Mouse (Mus musculus) kidney, adult 2 months (tissue): Measurements from ENCODE around the gene Phc1. TPM values are rescaled to one million over a fixed set of nuclear protein-coding genes. Genes with fewer than 3 reads are reported as not detected.
"Not testable (repeated sequence)": the region's sequence is repeated elsewhere in the genome, so short reads cannot be mapped to it uniquely, and the experiment has no call there.

Experiments used
- DNase-seq: peaks from one replicate; pipeline ENCODE4 v3.0.0; 2021
- H3K27ac ChIP-seq: fragments of 200-500 bp; 2 replicates; pipeline ENCODE4 v1.5.1; 2012; ENCODE audit warnings: low read depth, low read length, control low read depth, inconsistent platforms; ENCODE audit not compliant: insufficient read depth
- H3K27me3 ChIP-seq: fragments of 200-500 bp; replicated peaks from 2 replicates; pipeline ENCODE4 v1.6.1; 2012; ENCODE audit warnings: mild to moderate bottlenecking, moderate library complexity, low read length, inconsistent platforms; ENCODE audit not compliant: control insufficient read depth, insufficient read depth
- H3K36me3 ChIP-seq: fragments of 200-500 bp; 2 replicates; pipeline ENCODE4 v1.6.1; 2012; ENCODE audit warnings: mild to moderate bottlenecking, moderate library complexity, low read length, inconsistent platforms; ENCODE audit not compliant: control insufficient read depth, insufficient read depth
- H3K4me1 ChIP-seq: fragments of 200-500 bp; 2 replicates; pipeline ENCODE4 v1.6.1; 2011; ENCODE audit warnings: low read length; ENCODE audit not compliant: control insufficient read depth, insufficient read depth
- H3K4me3 ChIP-seq: fragments of 200-500 bp; 2 replicates; pipeline ENCODE4 v1.5.1; 2011; ENCODE audit warnings: mild to moderate bottlenecking, low read depth, low read length, control low read depth; ENCODE audit not compliant: insufficient read depth
- CTCF ChIP-seq: fragments of 200-500 bp; conservative IDR thresholded peaks from 2 replicates; pipeline ENCODE4 v1.5.1; 2011; ENCODE audit warnings: low read depth, mild to moderate bottlenecking, control low read depth, low read length, moderate library complexity, mixed read lengths; ENCODE audit not compliant: insufficient read depth, insufficient read length
- POLR2A ChIP-seq: fragments of 200-500 bp; IDR thresholded peaks from one replicate; pipeline ENCODE4 v1.6.1; 2011; ENCODE audit warnings: low read depth, low read length, control low read depth
- WGBS: fragments of 180-500 bp; shearing (Covaris S2); methylation state at CpG from one replicate; pipeline ENCODE4 v1.1.7; 2018; 5-methylcytosine and 5-hydroxymethylcytosine counted together
- polyA plus RNA-seq: library from polyadenylated mRNA; depleted of rRNA; stranded (reverse); fragments of >200 nt; gene quantifications from 2 replicates; pipeline ENCODE4 v1.2.3, GENCODE M21; 2012

Gene Phc1
- polyA plus RNA-seq, 1 experiment = 27.4 TPM

DNA sequence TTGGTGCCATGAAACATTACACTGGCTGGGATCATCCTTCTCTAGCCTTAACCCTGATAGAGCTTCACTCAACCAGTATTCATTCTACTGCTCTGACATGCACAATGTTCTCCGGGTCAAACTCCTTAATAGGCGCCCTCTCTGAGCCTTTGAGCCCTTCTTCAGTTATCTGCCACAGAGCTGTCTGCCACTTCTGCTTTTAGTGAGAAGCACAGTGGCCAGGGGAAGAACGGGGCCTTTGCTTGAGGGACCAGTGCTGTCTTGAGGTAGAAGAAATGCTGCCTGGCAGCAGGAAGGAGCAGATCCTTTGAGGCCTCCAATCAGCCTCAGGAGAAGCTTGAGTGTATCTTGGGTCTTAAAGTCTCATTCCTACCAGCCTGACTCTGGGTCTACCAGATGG, 27.9 kb upstream of the Phc1 start:
- no peaks in the 10 kb centered on the region for H3K27me3 ChIP-seq
- 82% methylated on average over 3 of the region's 3 CpGs for WGBS
- no peaks in the 10 kb centered on the region for H3K36me3 ChIP-seq
- no peak overlapping the region for H3K4me3 ChIP-seq
- DNase-seq = no peak
- no peaks in the 10 kb centered on the region for H3K4me1 ChIP-seq
- TF ChIP-seq POLR2A = no peak
- no peak for TF ChIP-seq CTCF
- H3K27ac ChIP-seq = no peak overlapping the region

DNA sequence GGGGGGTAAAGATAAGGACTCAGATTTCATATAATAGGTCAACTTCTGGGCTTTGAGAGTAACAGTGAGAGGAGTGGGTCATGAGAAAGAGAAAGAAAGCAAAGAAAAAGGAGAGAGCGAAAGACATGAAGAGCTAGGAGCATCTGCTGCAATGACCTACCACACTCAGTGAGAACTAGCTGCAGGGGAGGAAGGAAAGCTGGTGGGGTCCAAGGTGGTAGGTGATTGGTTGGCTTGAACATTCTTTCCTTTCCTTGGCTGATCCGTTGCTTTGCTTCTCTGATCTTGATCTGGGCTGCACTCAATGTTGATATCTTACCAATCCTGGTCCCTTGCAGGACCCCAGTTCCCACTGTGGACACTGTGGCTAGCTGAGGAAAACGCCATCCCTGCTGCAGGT, 26.6 kb upstream of the Phc1 start:
- H3K27ac ChIP-seq = no peak overlapping the region
- WGBS = 54% methylated on average over 3 of the region's 3 CpGs
- H3K27me3 ChIP-seq = no peaks in the 10 kb centered on the region
- TF ChIP-seq CTCF (no peak), POLR2A (no peak)
- no peaks in the 10 kb centered on the region for H3K4me1 ChIP-seq
- no peaks in the 10 kb centered on the region for H3K36me3 ChIP-seq
- no peak for DNase-seq
- H3K4me3 ChIP-seq = no peak overlapping the region

DNA sequence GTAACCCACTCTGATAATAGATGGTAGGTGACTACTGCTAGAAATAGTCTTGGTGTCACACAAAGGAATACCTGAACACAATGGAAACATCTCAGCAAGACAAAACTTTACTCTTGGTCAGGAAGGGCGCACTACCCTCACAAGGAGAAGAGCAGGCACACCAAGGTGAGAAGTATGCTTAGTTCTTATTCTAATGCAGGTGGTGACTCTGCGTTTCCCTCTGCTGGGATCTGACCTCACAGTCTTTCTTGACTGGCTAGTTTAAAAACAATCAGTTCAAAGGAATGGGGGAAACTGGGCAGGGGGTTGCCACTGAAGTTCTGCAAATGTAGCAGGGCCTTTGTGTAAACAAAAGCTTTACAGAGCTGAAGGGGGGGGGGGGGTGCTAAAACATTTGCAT, 25.9 kb upstream of the Phc1 start:
- no peaks in the 10 kb centered on the region for H3K27me3 ChIP-seq

DNA sequence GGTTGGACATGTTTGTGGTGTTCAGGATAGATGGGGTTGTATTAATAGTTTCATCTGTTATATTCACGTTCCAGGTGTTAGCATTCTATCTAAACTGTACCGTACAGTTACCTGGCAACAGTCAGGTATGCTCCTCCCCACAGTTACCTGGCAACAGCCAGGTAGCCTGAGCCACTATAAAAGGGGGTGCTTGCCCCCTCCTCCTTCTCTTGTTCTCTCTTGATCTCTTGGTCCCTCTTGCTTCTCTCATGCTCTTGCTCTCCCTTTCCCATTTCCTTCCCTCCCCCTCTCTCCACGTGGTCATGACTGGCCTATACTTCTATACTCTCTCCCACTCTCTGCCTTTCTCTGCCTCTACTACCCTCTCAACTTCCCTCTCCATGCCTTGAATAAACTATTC, 25.3 kb upstream of the Phc1 start:
- TF ChIP-seq CTCF (no peak), POLR2A (no peak)
- 56% methylated on average over 3 of the region's 3 CpGs for WGBS
- H3K4me1 ChIP-seq = no peaks in the 10 kb centered on the region
- no peak for DNase-seq
- no peak overlapping the region for H3K4me3 ChIP-seq
- H3K36me3 ChIP-seq = no peaks in the 10 kb centered on the region
- H3K27ac ChIP-seq = no peak overlapping the region
- H3K27me3 ChIP-seq = no peaks in the 10 kb centered on the region

More for the DNA sequence above, 25.9 kb upstream of the Phc1 start:
- Histone ChIP-seq H3K4me3 (no peak overlapping the region), H3K27ac (no peak overlapping the region), H3K4me1 (no peaks in the 10 kb centered on the region), H3K36me3 (no peaks in the 10 kb centered on the region)
- 59% methylated on average over 2 of the region's 2 CpGs for WGBS
- DNase-seq = no peak
- no peak for TF ChIP-seq CTCF
- no peak for TF ChIP-seq POLR2A

DNA sequence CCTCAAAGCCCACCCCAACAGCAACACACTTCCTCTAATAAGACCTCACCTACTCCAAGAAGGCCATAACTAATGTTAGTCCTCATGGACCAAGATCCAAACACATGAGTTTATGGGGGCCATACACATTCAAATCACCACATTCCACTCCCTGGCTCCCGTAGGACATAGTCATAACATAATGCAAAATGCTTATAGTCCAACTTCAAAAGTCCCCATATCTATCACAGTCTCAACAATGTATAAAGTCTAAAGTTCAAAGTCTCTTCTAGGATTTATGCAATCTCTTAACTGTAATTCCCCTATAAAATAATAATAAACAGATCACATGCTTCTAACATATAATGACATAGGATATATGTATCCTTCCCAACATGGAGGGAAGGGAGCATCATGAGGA, 16.7 kb upstream of the Phc1 start:
- Histone ChIP-seq H3K27me3 (no peaks in the 10 kb centered on the region; the same call in 1 of the 2 replicates), H3K4me1 (no peaks in the 10 kb centered on the region), H3K4me3 (no peak overlapping the region), H3K27ac (no peak overlapping the region), H3K36me3 (no peaks in the 10 kb centered on the region)
- no peak for TF ChIP-seq CTCF
- no peak for TF ChIP-seq POLR2A
- WGBS = 96% methylated on average over 1 of the region's 1 CpGs
- no peak for DNase-seq

DNA sequence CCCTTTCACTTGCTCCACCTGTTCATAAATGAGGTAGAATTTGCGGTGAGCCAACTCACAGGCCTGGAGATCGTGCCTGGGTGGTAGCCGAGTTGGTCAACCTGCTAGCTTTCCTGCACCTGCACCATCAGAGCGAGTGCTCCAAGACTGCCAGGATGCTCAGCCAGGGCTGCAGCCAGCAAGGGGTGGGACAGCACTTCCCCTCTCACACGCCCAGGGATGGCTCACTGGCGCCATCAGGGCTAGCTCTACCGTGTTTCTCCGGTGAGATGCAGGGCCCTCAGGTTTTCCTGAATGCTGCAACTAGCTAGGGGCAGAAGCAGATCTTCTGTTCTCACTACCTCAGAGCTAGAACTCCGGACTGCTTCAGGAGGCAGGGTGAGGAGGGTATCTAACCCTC, 15.5 kb upstream of the Phc1 start:
- H3K27me3 ChIP-seq = no peaks in the 10 kb centered on the region; the same call in 1 of the 2 replicates
- no peak overlapping the region for H3K27ac ChIP-seq
- H3K4me3 ChIP-seq = no peak overlapping the region
- TF ChIP-seq POLR2A (no peak), CTCF (no peak)
- no peak for DNase-seq
- WGBS = 59% methylated on average over 9 of the region's 9 CpGs
- no peaks in the 10 kb centered on the region for H3K4me1 ChIP-seq
- no peaks in the 10 kb centered on the region for H3K36me3 ChIP-seq

DNA sequence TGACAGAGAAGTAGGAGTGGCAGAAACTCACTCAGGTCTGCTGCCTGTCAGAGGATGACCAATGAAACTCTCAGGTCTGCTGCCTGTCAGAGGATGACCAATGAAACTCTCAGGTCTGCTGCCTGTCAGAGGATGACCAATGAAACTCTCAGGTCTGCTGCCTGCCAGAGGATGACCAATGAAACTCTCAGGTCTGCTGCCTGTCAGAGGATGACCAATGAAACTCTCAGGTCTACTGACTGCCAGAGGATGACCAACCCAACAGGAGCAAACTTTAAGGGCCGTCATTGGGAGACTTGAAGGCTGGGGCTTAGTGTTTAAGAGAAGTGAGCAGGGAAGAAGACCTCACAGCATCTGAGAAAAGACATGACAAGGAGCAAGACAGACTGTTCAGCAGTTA, 7.0 kb upstream of the Phc1 start:
- not testable (repeated sequence) for H3K27ac ChIP-seq, H3K4me1 ChIP-seq, H3K4me3 ChIP-seq, H3K27me3 ChIP-seq, DNase-seq, H3K36me3 ChIP-seq
- WGBS = 79% methylated on average over 1 of the region's 1 CpGs

DNA sequence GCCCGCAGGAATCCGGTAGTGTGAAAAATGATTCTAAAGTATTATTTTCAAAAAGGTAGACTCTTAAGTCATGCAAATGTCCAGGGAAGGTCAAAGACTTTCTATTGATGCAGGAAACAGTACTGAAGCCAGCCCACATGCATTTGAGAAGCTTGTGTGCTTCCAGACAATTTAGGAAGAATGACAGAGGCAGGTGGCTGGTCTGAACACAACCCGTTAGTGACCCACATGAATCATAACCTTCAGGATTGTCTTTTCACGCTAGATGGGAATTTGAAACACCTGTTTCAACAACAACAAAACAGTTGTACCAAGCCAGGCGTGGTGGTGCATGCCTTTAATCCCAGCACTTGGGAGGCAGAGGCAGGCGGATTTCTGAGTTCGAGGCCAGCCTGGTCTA, 6.0 kb upstream of the Phc1 start:
- TF ChIP-seq CTCF (no peak), POLR2A (no peak)
- H3K4me1 ChIP-seq = no peaks in the 10 kb centered on the region
- H3K36me3 ChIP-seq = no peaks in the 10 kb centered on the region
- H3K4me3 ChIP-seq = no peak overlapping the region
- H3K27me3 ChIP-seq = no peaks in the 10 kb centered on the region
- H3K27ac ChIP-seq = no peak overlapping the region
- no peak for DNase-seq
- 78% methylated on average over 7 of the region's 7 CpGs for WGBS
